Mouse (Mus musculus): Measurements from ENCODE around the gene Spcs3.

The Spcs3 gene

DNA sequence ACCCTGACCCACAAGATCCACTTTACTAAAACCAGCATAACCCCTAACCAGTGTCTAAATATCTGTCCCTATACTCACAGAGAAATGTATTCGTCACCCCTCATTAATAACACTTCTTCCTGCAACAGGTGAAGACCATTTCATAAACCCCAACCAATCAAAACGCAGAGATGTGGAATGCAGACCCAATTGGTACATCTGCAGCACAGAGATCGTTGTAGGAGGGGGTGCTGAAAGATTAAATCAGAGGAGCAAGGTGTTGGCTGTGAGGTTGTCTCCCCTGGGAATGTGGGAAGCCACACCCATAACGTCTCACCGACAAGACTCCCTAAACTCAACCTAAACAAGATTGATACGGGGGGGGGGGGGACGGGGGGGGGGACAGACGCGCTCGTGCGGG lies 21.0 kb downstream of the Spcs3 start:
- DNase-seq (ENCODE audit: low read depth, low spot score), result no peak

DNA sequence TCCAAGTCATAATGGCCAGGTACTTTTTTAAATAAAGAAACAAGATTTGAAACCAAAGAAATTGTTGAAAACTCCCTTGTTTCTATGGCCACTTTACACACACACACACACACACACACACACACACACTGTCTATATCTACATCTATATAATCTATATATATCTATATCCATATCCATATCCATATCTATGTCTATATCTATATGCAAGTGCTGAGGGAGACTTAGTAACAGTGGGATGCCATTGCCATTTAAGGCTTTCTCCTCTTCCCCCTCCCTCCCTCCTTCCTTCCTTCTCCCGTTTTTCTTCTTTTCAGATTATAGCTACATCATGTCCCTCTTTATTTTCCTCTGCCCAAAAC lies 21.7 kb downstream of the Spcs3 start:
- DNase-seq (ENCODE audit: low read depth, low spot score), result no peak

DNA sequence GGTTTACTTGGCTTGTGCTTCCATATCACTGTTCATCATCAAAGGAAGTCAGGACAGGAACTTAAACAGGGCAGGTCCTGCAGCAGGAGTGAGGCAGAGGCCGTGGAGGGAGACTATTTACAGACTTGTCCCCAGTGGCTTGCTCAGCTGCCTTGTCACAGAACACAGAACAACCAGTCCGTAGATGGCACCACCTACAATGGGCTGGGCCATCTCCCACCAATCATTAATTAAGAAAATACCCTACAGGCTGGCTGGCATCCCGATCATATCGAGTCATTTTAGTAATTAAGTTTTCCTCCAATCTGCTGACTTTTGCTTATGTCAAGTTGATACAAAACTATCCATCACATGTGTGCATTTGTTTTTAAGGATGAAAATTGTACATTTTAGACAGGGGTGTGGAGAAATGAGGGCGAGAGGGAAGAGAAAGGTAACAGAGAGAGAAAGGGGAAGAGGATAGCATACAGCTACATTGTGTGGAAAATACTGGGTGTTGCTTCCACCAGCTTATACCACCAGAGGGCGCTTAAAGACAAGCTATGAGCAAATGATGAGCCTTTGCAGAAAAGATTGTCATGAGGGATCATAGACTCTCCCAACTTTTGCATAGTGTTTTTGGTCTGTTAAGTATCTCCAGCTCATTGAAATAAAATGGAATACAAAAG lies 22.2 kb downstream of the Spcs3 start:
- peak; percentile 33 for DNase-seq (ENCODE audit: low read depth, low spot score)

DNA sequence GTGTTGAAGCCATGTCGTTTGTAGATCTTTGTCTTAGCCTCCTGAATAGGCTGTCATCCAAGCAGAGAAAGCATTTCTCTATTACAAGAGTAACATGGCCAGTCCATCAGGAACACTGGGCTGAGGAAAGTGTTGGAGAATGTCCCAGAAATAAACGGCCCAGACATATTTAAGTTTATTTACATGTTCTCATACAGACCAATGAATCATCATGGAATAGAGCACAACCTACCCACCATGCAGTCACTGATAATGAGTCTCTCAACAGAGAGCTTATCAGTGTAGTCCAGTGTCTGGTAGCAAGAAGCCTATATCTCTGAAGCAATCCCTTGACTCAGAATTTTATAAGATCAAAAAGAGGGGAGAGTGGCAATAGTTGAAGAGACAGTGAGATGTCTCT lies 24.7 kb downstream of the Spcs3 start:
- DNase-seq (ENCODE audit: low read depth, low spot score), result no peak

DNA sequence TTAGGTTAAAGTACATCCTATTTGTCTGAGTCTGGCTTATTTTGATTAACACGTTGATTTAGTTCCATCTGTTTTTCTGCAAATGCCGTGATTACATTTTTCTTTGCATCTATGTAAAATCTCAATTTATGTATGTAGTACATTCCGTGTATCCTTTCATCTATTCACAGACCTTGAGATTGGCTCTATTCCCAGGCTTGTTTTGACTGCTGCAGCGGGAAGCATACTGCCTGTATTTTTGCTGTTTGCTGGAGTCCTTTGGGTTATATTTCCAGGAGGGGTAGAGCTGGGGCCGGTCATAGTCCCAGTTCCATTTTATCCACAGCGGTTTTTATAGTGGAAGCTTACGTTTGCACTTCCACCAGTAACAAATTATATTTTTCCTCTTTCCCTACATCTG lies 26.7 kb downstream of the Spcs3 start:
- DNase-seq (ENCODE audit: low read depth, low spot score), result no peak

DNA sequence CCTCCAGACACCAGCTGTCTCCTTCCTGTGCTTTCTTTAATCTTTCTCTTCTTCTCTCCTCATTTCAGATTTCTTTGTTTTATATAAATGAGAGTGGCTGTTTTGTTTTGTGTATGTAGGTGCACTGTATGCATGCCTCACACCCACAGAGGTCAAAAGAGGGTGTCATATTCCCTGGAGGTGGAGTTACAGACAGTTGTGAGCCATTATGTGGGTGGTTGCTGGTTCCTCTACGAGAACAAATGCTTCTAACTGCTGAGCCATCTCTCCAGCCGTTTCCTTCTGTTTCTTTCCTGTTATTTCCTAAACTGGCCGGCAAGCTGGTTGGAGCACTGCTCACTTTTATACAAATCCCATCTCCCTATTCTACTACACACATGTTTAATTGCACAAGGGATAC lies 35.9 kb downstream of the Spcs3 start:
- no peak for DNase-seq (ENCODE audit: low read depth, low spot score)

DNA sequence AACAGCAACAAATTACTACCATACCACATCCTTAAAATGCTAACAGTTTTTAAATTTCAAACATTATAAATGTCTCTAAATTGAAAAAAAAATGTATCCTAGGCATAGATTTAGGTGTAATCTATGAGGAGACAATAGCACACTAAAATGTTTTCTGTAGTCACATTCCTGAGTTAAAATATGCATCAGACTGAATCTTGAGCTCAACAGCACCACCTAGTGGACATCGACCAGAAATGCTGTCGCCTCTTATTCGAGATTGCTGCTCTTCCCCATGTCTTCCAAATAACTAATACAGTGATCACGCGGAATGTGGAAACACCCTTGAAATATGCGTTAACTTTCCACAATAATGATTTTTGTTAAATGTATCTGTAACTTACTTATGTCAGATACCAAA lies 36.7 kb downstream of the Spcs3 start:
- peak; percentile 44 for DNase-seq (ENCODE audit: low read depth, low spot score)

DNA sequence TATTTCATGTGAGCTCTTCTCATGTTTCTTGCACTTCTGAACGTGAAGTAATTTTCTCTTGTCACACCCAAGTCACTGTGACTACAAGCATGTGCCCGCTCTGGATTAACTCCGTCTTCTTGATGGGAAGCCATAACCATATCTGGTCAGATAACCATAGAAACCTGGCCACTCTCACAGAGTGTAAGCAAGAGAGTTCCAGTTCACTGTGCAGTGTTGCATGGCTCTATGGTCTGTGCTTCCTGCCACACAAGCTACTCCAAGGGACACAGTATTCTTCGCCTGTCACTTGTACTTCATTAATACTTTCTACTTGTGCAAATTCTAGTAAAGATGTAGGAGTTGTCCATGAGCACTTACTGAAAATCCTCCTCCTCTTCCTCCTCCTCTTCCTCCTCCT lies 37.9 kb downstream of the Spcs3 start:
- DNase-seq (ENCODE audit: low read depth, low spot score), result no peak

DNA sequence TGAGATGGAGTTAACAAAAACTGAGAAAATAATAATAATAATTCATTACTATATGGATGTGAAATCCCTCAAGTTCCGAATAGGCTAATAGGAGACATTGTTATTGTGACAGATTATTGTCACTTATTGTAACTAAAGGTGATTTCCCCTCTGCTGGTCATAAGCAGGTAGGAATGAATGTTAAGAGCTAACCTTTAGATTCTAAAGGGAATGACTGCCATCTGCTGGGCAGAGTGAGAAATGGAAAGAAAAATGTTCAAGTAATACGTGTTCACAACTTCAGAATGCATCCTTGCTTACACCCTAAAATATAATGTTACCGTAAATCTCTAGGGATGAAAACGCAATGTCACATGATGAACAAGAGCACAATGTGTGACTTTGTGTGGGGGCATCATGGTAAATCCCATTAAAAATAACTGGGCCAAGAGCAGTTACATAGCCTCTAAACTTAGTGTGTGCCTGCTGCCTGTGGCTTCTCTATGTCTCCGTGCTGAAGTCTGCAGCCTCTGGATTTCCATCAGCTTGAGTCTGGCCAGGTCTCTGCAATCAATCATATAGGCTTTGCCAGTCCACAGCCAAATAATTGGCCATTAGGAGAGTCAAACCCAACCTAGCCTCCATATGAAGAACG lies 38.6 kb downstream of the Spcs3 start:
- no peak for DNase-seq (ENCODE audit: low read depth, low spot score)

DNA sequence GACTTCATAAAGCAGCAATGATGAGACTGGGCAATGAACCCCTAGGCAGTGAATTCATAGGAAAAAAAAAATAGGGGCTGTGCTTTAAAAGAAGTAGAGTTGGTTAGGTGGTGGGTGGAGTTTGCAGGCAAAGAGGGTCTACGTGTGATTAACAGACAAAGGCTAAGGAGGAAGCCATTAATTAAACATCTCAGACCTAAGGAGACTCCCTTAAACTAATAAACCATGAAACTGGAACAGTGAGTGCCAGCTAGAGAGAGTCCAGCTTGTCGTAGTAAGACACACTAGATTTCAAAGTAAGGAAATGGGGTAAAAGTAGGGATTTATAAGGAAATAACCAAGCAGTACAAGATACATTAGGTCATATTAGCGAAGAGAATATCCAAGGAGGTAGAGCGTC lies 41.4 kb downstream of the Spcs3 start:
- no peak for DNase-seq (ENCODE audit: low read depth, low spot score)

DNA sequence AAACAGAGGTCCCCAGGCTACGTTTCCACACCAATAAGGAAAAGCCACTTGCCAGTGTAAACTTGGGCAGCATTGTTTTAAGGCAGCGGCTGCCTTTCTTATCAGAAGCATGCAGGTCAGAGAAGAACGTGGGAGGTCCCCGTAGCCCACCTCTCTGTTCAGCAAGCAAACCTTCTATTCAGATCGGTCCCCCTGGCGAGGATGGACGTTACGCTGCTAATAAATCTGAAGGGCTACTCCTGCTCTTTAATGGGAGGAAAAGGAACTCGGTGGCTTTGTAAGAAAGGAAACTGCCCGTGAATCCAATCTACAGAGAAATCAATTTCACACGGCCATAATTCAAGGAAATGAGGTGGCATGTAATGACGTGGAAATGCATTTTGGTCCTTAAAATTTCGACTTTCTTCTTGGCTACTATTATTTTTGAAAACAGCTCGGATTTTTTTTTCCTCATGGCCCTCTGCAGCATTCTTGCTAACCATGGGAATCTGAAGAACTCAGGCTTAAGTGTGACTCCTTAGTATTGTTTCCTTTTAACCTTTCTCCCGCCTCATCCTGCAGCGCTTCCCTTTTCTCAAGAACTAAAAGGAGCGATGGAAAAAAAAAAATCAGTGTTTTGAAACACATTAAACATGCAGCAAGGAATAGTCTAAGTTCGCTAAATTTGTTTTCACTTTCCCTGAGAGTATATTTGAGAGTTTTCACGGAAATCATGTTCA lies 43.1 kb downstream of the Spcs3 start:
- DNase-seq (ENCODE audit: low read depth, low spot score), result no peak

Measured in c-Kit-negative CD71-positive TER-119-positive erythroid progenitor cells, embryonic 14.5 days (primary cell).